Mouse (Mus musculus) intestine, embryonic 14.5 days (tissue): ENCODE measurements around the gene Ascc3. TPM values are rescaled to one million over a fixed set of nuclear protein-coding genes. Genes with fewer than 3 reads are reported as not detected.

ENCODE experiments used
- ATAC-seq: fragments of 200-750 bp; cut with Nextera tagmentation; replicated peaks from 2 replicates; pipeline ENCODE4 v1.8.0; 2017; ENCODE audit warnings: low read depth, moderate number of reproducible peaks, moderate TSS enrichment, moderate library complexity; ENCODE audit not compliant: low FRiP score, low TSS enrichment
- DNase-seq: peaks from one replicate; pipeline ENCODE4 v3.0.0-alpha.2; 2018; ENCODE audit warnings: low spot score
- H3K27ac ChIP-seq: fragments of 300-500 bp; sonication (generic); 2 replicates; pipeline ENCODE4 v1.5.1; 2014; ENCODE audit warnings: low read depth, mild to moderate bottlenecking, control low read depth
- H3K27me3 ChIP-seq: fragments of 300-500 bp; sonication (generic); replicated peaks from 2 replicates; pipeline ENCODE4 v1.6.1; 2014; ENCODE audit warnings: low read length, control low read depth; ENCODE audit not compliant: control insufficient read depth, insufficient read depth
- H3K36me3 ChIP-seq: fragments of 300-500 bp; sonication (generic); 2 replicates; pipeline ENCODE4 v1.6.1; 2014; ENCODE audit warnings: low read length, control low read depth; ENCODE audit not compliant: control insufficient read depth, insufficient read depth
- H3K4me1 ChIP-seq: fragments of 300-500 bp; sonication (generic); replicated peaks from 2 replicates; pipeline ENCODE4 v1.6.1; 2014; ENCODE audit warnings: low read length, control low read depth, mixed read lengths; ENCODE audit not compliant: control insufficient read depth, insufficient read depth
- H3K4me2 ChIP-seq: fragments of 300-500 bp; sonication (generic); 2 replicates; pipeline ENCODE4 v1.6.1; 2014; ENCODE audit warnings: low read length
- H3K4me3 ChIP-seq: fragments of 300-500 bp; sonication (generic); 2 replicates; pipeline ENCODE4 v1.5.1; 2014; ENCODE audit warnings: low read depth, low read length, control low read depth, mixed read lengths
- H3K9ac ChIP-seq: fragments of 300-500 bp; sonication (generic); 2 replicates; pipeline ENCODE4 v1.6.1; 2014; ENCODE audit warnings: mild to moderate bottlenecking, low read length
- H3K9me3 ChIP-seq: fragments of 300-500 bp; sonication (generic); 2 replicates; pipeline ENCODE4 v1.6.1; 2016; ENCODE audit warnings: low read length, control low read depth; ENCODE audit not compliant: control insufficient read depth
- WGBS: fragments of 180-500 bp; shearing (Covaris S2); extraction: QIAGEN DNeasy Blood & Tissue Kit; methylation state at CpG from one replicate; pipeline ENCODE4 v1.1.7; 2014; 5-methylcytosine and 5-hydroxymethylcytosine counted together
- polyA plus RNA-seq: library from polyadenylated mRNA; unstranded; fragments of >200 nt; fragmentation: Nextera tagmentation; extraction: Ambion mirVana; gene quantifications from 2 replicates; pipeline ENCODE4 v1.2.1, GENCODE M21; 2014

Gene Ascc3
- polyA plus RNA-seq, 1 experiment from 2014 or later: 26.4 TPM

GRCm38 (mm10) chr10:50868202-50868601, 275.7 kb downstream of the Ascc3 start:
- no peak overlapping the region for H3K4me2 ChIP-seq
- no peaks in the 10 kb centered on the region for H3K9me3 ChIP-seq
- WGBS: 63% methylated on average over 4 of the region's 4 CpGs
- ATAC-seq: no peak
- no peaks in the 10 kb centered on the region for H3K36me3 ChIP-seq
- no peaks in the 10 kb centered on the region for H3K4me1 ChIP-seq
- H3K4me3 ChIP-seq: no peak overlapping the region
- H3K9ac ChIP-seq: no peak overlapping the region
- H3K27me3 ChIP-seq: no peaks in the 10 kb centered on the region
- DNase-seq: no peak
- no peak overlapping the region for H3K27ac ChIP-seq

GRCm38 (mm10) chr10:50876952-50877351, 284.5 kb downstream of the Ascc3 start:
- ATAC-seq (no peak), DNase-seq (no peak)
- H3K9me3 ChIP-seq: no peaks in the 10 kb centered on the region
- WGBS: 85% methylated on average over 5 of the region's 5 CpGs
- H3K4me3 ChIP-seq: no peak overlapping the region
- H3K4me2 ChIP-seq: no peak overlapping the region
- H3K27me3 ChIP-seq: no peaks in the 10 kb centered on the region
- no peaks in the 10 kb centered on the region for H3K4me1 ChIP-seq
- H3K36me3 ChIP-seq: no peaks in the 10 kb centered on the region
- H3K9ac ChIP-seq: no peak overlapping the region
- H3K27ac ChIP-seq: no peak overlapping the region

GRCm38 (mm10) chr10:50881476-50882069, 289.1 kb downstream of the Ascc3 start:
- no peak overlapping the region for H3K27ac ChIP-seq
- no peaks in the 10 kb centered on the region for H3K9me3 ChIP-seq
- H3K36me3 ChIP-seq: no peaks in the 10 kb centered on the region
- H3K4me3 ChIP-seq: no peak overlapping the region
- H3K4me1 ChIP-seq: no peaks in the 10 kb centered on the region
- 25% methylated on average over 2 of the region's 2 CpGs for WGBS
- no peak overlapping the region for H3K4me2 ChIP-seq
- H3K27me3 ChIP-seq: peaks cover 5% of the 10 kb centered on the region; the same call in 1 of the 2 replicates
- DNase-seq (no peak), ATAC-seq (no peak)
- H3K9ac ChIP-seq: no peak overlapping the region

- H3K4me1 ChIP-seq: no peaks in the 10 kb centered on the region
- no peak overlapping the region for H3K27ac ChIP-seq
- no peak for ATAC-seq
- 83% methylated on average over 2 of the region's 2 CpGs for WGBS
- no peaks in the 10 kb centered on the region for H3K36me3 ChIP-seq
- no peaks in the 10 kb centered on the region for H3K9me3 ChIP-seq
- no peak overlapping the region for H3K4me2 ChIP-seq
- no peak overlapping the region for H3K9ac ChIP-seq
- H3K4me3 ChIP-seq: no peak overlapping the region
- no peak for DNase-seq
- peaks cover 5% of the 10 kb centered on the region; the same call in 1 of the 2 replicates for H3K27me3 ChIP-seq
Measured at GRCm38 (mm10) chr10:50882366-50882765, 289.9 kb downstream of the Ascc3 start.

GRCm38 (mm10) chr10:50886305-50886704, 293.8 kb downstream of the Ascc3 start:
- DNase-seq (no peak), ATAC-seq (no peak)
- H3K36me3 ChIP-seq: no peaks in the 10 kb centered on the region
- H3K4me3 ChIP-seq: no peak overlapping the region
- 66% methylated on average over 4 of the region's 4 CpGs for WGBS
- H3K27ac ChIP-seq: no peak overlapping the region
- H3K9ac ChIP-seq: no peak overlapping the region
- no peak overlapping the region for H3K4me2 ChIP-seq
- no peaks in the 10 kb centered on the region for H3K9me3 ChIP-seq
- no peaks in the 10 kb centered on the region for H3K4me1 ChIP-seq
- peaks cover 40% of the 10 kb centered on the region for H3K27me3 ChIP-seq

- DNase-seq (no peak), ATAC-seq (no peak)
- Histone ChIP-seq H3K4me1 (0 out of 2 replicates have a peak, but pooled peaks cover 4% of the 10 kb centered on the region), H3K27ac (no peak overlapping the region), H3K4me3 (no peak overlapping the region), H3K4me2 (no peak overlapping the region), H3K36me3 (no peaks in the 10 kb centered on the region), H3K27me3 (peaks cover 83% of the 10 kb centered on the region), H3K9me3 (no peaks in the 10 kb centered on the region), H3K9ac (no peak overlapping the region)
- WGBS: 12% methylated on average over 6 of the region's 6 CpGs
Measured at GRCm38 (mm10) chr10:50890621-50891020, 298.2 kb downstream of the Ascc3 start.

- Histone ChIP-seq H3K27me3 (peaks cover 93% of the 10 kb centered on the region), H3K36me3 (no peaks in the 10 kb centered on the region), H3K9me3 (no peaks in the 10 kb centered on the region), H3K4me1 (0 out of 2 replicates have a peak, but pooled peaks cover 4% of the 10 kb centered on the region), H3K4me2 (no peak overlapping the region), H3K27ac (no peak overlapping the region), H3K9ac (no peak overlapping the region), H3K4me3 (no peak overlapping the region)
- 1% methylated on average over 26 of the region's 26 CpGs for WGBS
- ATAC-seq (no peak), DNase-seq (no peak)
Measured at GRCm38 (mm10) chr10:50891876-50892711, 299.6 kb downstream of the Ascc3 start.

- Histone ChIP-seq H3K4me3 (no peak overlapping the region), H3K4me1 (0 out of 2 replicates have a peak, but pooled peaks cover 4% of the 10 kb centered on the region), H3K9me3 (no peaks in the 10 kb centered on the region), H3K4me2 (no peak overlapping the region), H3K9ac (no peak overlapping the region), H3K27me3 (peaks cover 99% of the 10 kb centered on the region), H3K36me3 (no peaks in the 10 kb centered on the region), H3K27ac (no peak overlapping the region)
- DNase-seq (no peak), ATAC-seq (no peak)
- WGBS: 2% methylated on average over 15 of the region's 15 CpGs
Measured at GRCm38 (mm10) chr10:50892751-50893320, 300.4 kb downstream of the Ascc3 start.
